Mouse (Mus musculus) gastrocnemius, adult 2 months (tissue): ENCODE measurements around the gene Adgrg5. TPM values are rescaled to one million over a fixed set of nuclear protein-coding genes. Genes with fewer than 3 reads are reported as not detected.

Experiments
- DNase-seq: peaks from one replicate; pipeline ENCODE4 v3.0.0; 2022
- H3K27ac ChIP-seq: fragments of 200-600 bp; 2 replicates; pipeline ENCODE4 v1.8.1; 2022; ENCODE audit warnings: mild to moderate bottlenecking
- H3K4me3 ChIP-seq: fragments of 200-600 bp; 2 replicates; pipeline ENCODE4 v1.8.1; 2022; ENCODE audit warnings: mild to moderate bottlenecking, moderate library complexity
- CTCF ChIP-seq: fragments of 200-600 bp; IDR thresholded peaks from 2 replicates; pipeline ENCODE4 v1.8.1; 2022; ENCODE audit warnings: antibody characterized with exemption, mild to moderate bottlenecking, moderate library complexity
- intact Hi-C: fragments of 180-260 bp; cut with DNase I; formaldehyde crosslinking; loops from one replicate; pipeline ENCODE4 v1.15.1; 2025
- total RNA-seq, 2 experiments: library from RNA; stranded (reverse); gene quantifications; 2 replicates each; pipeline ENCODE4 v1.2.3; 2021

Gene Adgrg5
- total RNA-seq, 2 experiments from 2014 or later, result 0.28 TPM; not detected in 1

DNA sequence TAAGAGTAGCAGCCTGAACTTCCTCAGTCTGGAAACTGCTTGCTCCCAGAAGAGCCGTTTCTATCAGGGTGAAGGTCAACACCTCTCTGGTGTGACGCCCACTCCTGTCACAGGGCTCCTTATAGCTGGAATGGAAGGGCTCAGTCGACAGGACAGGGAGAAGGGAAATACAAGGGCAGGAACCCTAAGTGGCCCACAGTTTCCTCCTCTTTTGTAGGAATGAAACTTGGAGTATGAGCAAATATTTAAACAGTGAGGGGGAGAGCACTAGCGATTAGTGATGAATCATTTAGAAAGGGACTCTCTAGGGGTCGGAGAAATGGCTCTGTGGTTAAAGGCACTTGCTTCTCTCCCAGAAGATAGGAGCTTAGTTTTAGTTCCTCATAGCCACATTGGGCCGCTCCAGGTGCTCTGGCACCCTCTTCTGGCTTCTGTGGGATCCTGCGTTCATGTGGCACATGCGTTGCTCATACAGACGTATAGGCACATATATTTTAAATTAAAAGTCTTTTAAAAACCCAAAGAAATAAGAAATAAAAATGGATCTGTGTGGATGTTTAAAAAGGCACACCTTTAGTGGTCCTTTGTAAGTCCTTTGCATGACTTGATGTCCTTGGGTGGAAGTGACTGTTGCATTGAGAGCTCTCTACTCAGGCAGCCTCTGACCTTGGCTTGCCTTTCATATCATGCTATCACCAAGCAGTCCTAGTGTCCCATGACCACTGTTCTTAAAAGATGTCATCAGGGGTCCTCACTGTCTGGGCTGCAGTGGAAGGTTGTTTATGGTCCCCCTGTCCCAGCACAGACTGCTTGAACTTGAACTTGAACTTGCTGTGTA lies 31.6 kb downstream of the Adgrg5 start:
- TF ChIP-seq CTCF, result peak; percentile 66
- Histone ChIP-seq H3K4me3 (no peak overlapping the region), H3K27ac (0 out of 2 replicates have a peak overlapping the region, but pooled peaks have one; percentile 28)
- DNase-seq, result no peak
- intact Hi-C loops, result loop anchor here (5.0 kb wide), 1 partner anchor 247 kb away; the partner anchor contains the start of gene Kifc3

- Histone ChIP-seq H3K27ac (no peak overlapping the region), H3K4me3 (no peak overlapping the region)
- intact Hi-C loops, result no loop called here
- DNase-seq, result no peak
- TF ChIP-seq CTCF, result no peak
These were observed 32.6 kb downstream of the Adgrg5 start for GRCm38 (mm10) chr8:94956078-94956574.

- DNase-seq, result no peak
- intact Hi-C loops, result no loop called here
- no peak overlapping the region for H3K27ac ChIP-seq
- no peak for TF ChIP-seq CTCF
- no peak overlapping the region for H3K4me3 ChIP-seq
These were observed 38.7 kb downstream of the Adgrg5 start for GRCm38 (mm10) chr8:94962201-94962600.

GRCm38 (mm10) chr8:94964828-94965227 lies 41.3 kb downstream of the Adgrg5 start:
- intact Hi-C loops, result no loop called here
- no peak for DNase-seq
- H3K27ac ChIP-seq, result no peak overlapping the region
- no peak overlapping the region for H3K4me3 ChIP-seq
- no peak for TF ChIP-seq CTCF

GRCm38 (mm10) chr8:94966578-94966977 lies 43.1 kb downstream of the Adgrg5 start:
- no peak for DNase-seq
- H3K27ac ChIP-seq, result peak overlapping the region; percentile 53; the same call in 1 of the 2 replicates
- H3K4me3 ChIP-seq, result no peak overlapping the region
- TF ChIP-seq CTCF, result peak; percentile 80
- intact Hi-C loops, result no loop called here

DNA sequence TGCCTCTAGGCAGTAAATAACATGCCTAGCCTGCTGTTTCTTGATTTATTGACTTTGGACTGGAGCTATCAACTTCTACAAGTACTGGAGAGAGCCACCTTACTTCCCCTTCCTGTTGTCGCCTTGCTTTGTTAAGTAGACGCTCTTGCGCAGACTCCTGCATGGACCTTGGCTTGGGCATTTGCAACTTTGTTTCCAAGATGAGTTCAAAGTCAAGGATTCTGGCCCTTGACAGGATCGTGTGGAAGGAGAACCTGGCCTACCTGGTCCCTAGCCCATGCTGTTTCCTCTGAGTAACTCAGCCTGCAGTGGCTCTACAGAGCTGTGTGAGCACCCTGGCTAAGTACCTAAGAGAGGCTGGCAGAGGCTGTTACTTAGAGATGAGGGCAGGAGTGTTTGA lies 43.6 kb downstream of the Adgrg5 start:
- Histone ChIP-seq H3K4me3 (no peak overlapping the region), H3K27ac (peak overlapping the region; percentile 53; the same call in 1 of the 2 replicates)
- TF ChIP-seq CTCF, result no peak
- intact Hi-C loops, result no loop called here
- DNase-seq, result no peak

DNA sequence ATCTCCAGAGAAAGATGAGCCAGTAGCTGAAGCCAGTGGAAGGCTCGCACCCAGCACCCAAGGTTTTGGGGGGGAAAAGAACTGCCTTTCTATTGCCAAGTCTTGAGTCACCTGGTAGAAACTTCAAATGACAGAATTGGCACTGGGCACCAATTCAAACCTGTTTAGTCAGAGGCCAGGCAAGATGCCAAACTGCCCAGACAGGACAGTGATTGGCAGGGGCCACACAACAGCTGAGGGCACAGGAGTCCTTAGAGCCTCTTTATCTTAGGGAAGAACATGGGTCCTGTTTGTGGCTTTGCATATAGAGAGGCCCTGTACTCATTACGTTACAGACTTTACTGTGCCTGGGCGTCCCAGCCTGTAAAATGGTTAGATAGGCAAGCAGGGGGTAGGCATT lies 44.1 kb downstream of the Adgrg5 start:
- no peak for TF ChIP-seq CTCF
- intact Hi-C loops, result no loop called here
- H3K27ac ChIP-seq, result peak overlapping the region; percentile 53; the same call in 1 of the 2 replicates
- H3K4me3 ChIP-seq, result no peak overlapping the region
- no peak for DNase-seq

DNA sequence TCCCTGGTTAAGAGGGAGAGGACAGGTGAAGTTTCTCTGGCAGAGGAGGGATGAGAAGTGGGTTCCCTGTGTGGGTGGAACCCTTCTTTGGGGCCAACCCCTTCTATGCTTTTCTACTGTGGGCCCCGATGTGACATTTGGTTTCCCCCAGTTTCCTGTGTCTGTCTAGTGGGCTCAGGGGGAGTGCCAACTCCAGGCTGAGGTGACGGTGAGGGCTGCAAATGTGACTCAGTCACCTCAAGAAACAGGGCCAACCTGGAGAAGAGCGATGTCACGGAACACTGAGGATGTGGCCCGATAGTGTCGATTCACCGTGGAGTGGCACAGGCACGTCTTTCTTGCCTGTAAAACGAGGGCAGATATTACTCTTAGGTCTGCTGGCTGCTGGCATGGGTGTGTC lies 49.8 kb downstream of the Adgrg5 start:
- DNase-seq, result no peak
- Histone ChIP-seq H3K27ac (no peak overlapping the region), H3K4me3 (no peak overlapping the region)
- TF ChIP-seq CTCF, result no peak
- intact Hi-C loops, result no loop called here

DNA sequence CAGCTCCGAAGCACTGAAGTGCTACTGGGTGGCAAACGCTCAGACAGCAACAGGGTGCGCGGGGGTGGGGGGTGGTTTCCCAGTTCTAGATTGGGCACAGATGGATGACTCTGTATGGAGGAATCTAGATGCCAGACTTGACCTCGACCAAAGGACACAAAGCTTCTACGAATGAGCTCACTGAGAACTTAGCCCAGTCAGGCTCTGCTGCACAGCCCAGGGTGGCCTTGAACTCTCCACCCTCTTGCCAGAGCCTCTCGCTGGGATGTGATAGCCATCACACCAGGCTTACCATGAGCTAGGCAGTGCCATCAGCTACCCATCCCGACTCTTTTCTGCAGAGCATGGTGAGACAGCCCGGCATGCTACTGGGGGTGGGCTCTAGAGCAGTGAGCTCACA lies 50.3 kb downstream of the Adgrg5 start:
- no peak for TF ChIP-seq CTCF
- no peak overlapping the region for H3K4me3 ChIP-seq
- DNase-seq, result no peak
- H3K27ac ChIP-seq, result no peak overlapping the region
- intact Hi-C loops, result no loop called here

DNA sequence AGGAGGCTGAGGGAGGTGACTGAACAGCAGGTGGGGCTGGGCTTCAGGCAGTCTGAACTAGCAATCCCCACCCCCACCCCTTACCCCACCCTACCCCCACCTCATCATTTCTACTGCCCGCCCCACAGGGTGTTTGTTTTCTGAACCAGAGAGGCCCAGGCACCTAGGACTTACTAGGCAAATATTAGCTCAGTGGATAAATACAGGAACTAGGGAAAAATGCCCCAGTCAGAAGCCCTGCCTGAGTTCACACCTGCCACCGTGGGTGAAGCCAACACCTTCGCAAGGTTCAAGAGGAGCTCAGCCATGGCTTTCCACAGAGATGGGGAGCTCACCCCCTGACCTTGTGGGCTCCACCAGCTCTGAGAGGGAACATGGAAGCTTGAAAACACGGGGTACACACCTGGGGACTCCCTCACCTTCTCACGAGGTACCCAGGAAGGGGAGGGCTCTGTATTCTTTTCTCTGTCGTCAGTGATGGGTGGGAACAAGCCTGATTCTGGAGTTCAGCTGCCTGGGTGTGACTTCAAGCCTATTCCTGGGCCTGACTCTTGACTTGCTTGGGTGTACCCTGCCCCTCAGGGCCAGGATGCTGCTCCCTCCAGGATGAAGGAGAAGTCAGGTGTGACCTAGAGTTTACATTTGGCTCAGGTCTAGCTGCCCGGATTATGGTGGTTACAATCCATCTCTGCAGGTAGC lies 51.1 kb downstream of the Adgrg5 start, which contains the start of gene Adgrg1:
Gene Adgrg1 (plus strand): TSS at position 285 of the 699 bp plus-strand sequence.
- Histone ChIP-seq H3K27ac (no peak within 1 kb of the TSS), H3K4me3 (no peak within 1 kb of the TSS)
- DNase-seq, result no peak
- no peak for TF ChIP-seq CTCF
- intact Hi-C loops, result no loop called here

GRCm38 (mm10) chr8:94976651-94977417 lies 53.3 kb downstream of the Adgrg5 start:
- Histone ChIP-seq H3K27ac (no peak overlapping the region), H3K4me3 (peak overlapping the region; percentile 28)
- DNase-seq, result no peak
- intact Hi-C loops, result no loop called here
- no peak for TF ChIP-seq CTCF

GRCm38 (mm10) chr8:94978131-94978530 lies 54.6 kb downstream of the Adgrg5 start:
- DNase-seq, result no peak
- intact Hi-C loops, result no loop called here
- no peak overlapping the region for H3K4me3 ChIP-seq

More at GRCm38 (mm10) chr8:94978131-94978530, 54.6 kb downstream of the Adgrg5 start:
- H3K27ac ChIP-seq, result no peak overlapping the region
- no peak for TF ChIP-seq CTCF
